Mouse (Mus musculus) right cerebral cortex, postnatal 14 days (tissue): ENCODE measurements at regions not wholly inside any gene's neighbourhood (a gene's known extent, or its start where the extent isn't known, plus 50 kb on each side); places are given as distances from the start of the nearest gene placed in this dataset.
A peak's percentile ranks its signal among the peaks of the same experiment; 100 is the strongest.

Source experiments
- DNase-seq: peaks from one replicate; pipeline ENCODE4 v3.0.0; 2022

- peak; percentile 26 for DNase-seq
Observed at GRCm38 (mm10) chr14:48330965-48331622, 114.8 kb upstream of the Tmem260 start.

GRCm38 (mm10) chr14:48331623-48332000 is 114.3 kb upstream of the Tmem260 start:
- no peak for DNase-seq

- no peak for DNase-seq
Observed at GRCm38 (mm10) chr14:48332193-48332592, 113.7 kb upstream of the Tmem260 start.

- no peak for DNase-seq
Observed at GRCm38 (mm10) chr14:48332660-48333059, 113.3 kb upstream of the Tmem260 start.

- DNase-seq = no peak
Observed at GRCm38 (mm10) chr14:48334106-48334809, 111.7 kb upstream of the Tmem260 start.

- no peak for DNase-seq
Observed at GRCm38 (mm10) chr14:48339434-48339833, 106.5 kb upstream of the Tmem260 start.

- no peak for DNase-seq
Observed at GRCm38 (mm10) chr14:48342944-48343343, 103.0 kb upstream of the Tmem260 start.

- no peak for DNase-seq
Observed at GRCm38 (mm10) chr14:48345956-48346355, 100.0 kb upstream of the Tmem260 start.

- DNase-seq = no peak
Observed at GRCm38 (mm10) chr14:48349392-48350044, 96.4 kb upstream of the Tmem260 start.

- no peak for DNase-seq
Observed at GRCm38 (mm10) chr14:48351652-48352051, 94.3 kb upstream of the Tmem260 start.

GRCm38 (mm10) chr14:48352825-48353224 is 93.1 kb upstream of the Tmem260 start:
- DNase-seq = no peak

- DNase-seq = no peak
Observed at GRCm38 (mm10) chr14:48354176-48354575, 91.7 kb upstream of the Tmem260 start.

- no peak for DNase-seq
Observed at GRCm38 (mm10) chr14:48357441-48357840, 88.5 kb upstream of the Tmem260 start.

GRCm38 (mm10) chr14:48358487-48359159 is 87.3 kb upstream of the Tmem260 start:
- DNase-seq = peak; percentile 42

GRCm38 (mm10) chr14:48361820-48362219 is 84.1 kb upstream of the Tmem260 start:
- no peak for DNase-seq

- DNase-seq = peak; percentile 85
Observed at GRCm38 (mm10) chr14:48367006-48367405, 78.9 kb upstream of the Tmem260 start.

GRCm38 (mm10) chr14:48370322-48370721 is 75.6 kb upstream of the Tmem260 start:
- no peak for DNase-seq

- peak; percentile 51 for DNase-seq
Observed at GRCm38 (mm10) chr14:48371766-48372165, 74.2 kb upstream of the Tmem260 start.

GRCm38 (mm10) chr14:48376112-48376511 is 69.8 kb upstream of the Tmem260 start:
- no peak for DNase-seq
